Mouse (Mus musculus) heart, postnatal 0 days (tissue): Measurements from ENCODE around the gene Tmem259. TPM values are rescaled to one million over a fixed set of nuclear protein-coding genes. Genes with fewer than 3 reads are reported as not detected.

ENCODE experiments used
- ATAC-seq: fragments of 200-750 bp; cut with Nextera tagmentation; 2 replicates; pipeline ENCODE4 v1.8.0; 2017; ENCODE audit warnings: low read depth, moderate number of reproducible peaks, moderate library complexity; ENCODE audit not compliant: insufficient read depth
- DNase-seq: peaks from one replicate; pipeline ENCODE4 v3.0.0-alpha.2; 2016; ENCODE audit warnings: low spot score
- H3K27ac ChIP-seq: fragments of 300-500 bp; sonication (generic); 2 replicates; pipeline ENCODE4 v1.5.1; 2014; ENCODE audit warnings: low read depth, mild to moderate bottlenecking
- H3K27me3 ChIP-seq: fragments of 300-500 bp; sonication (generic); 2 replicates; pipeline ENCODE4 v1.6.1; 2014; ENCODE audit warnings: low read length, mixed read lengths; ENCODE audit not compliant: control insufficient read depth, insufficient read depth
- H3K36me3 ChIP-seq: fragments of 300-500 bp; sonication (generic); replicated peaks from 2 replicates; pipeline ENCODE4 v1.6.1; 2014; ENCODE audit warnings: low read length, mixed read lengths; ENCODE audit not compliant: control insufficient read depth, insufficient read depth
- H3K4me1 ChIP-seq: fragments of 300-500 bp; sonication (generic); 2 replicates; pipeline ENCODE4 v1.6.1; 2014; ENCODE audit warnings: antibody characterized with exemption; ENCODE audit not compliant: control insufficient read depth, insufficient read depth
- H3K4me2 ChIP-seq: fragments of 300-500 bp; sonication (generic); 2 replicates; pipeline ENCODE4 v1.6.1; 2014; ENCODE audit warnings: low read depth, mild to moderate bottlenecking, low read length, moderate library complexity
- H3K4me3 ChIP-seq: fragments of 300-500 bp; sonication (generic); 2 replicates; pipeline ENCODE4 v1.5.1; 2014; ENCODE audit warnings: low read depth, low read length
- H3K9ac ChIP-seq: fragments of 300-500 bp; sonication (generic); replicated peaks from 2 replicates; pipeline ENCODE4 v1.6.1; 2014; ENCODE audit warnings: low read depth, low read length, mixed read lengths
- H3K9me3 ChIP-seq: fragments of 300-500 bp; sonication (generic); replicated peaks from 2 replicates; pipeline ENCODE4 v1.6.1; 2016; ENCODE audit warnings: low read length; ENCODE audit not compliant: control insufficient read depth
- CTCF ChIP-seq: IDR thresholded peaks from 2 replicates; pipeline ENCODE4 v1.5.1; 2016; ENCODE audit warnings: antibody characterized with exemption, control low read depth, low read depth
- EP300 ChIP-seq: IDR thresholded peaks from 2 replicates; pipeline ENCODE4 v1.6.1; 2016; ENCODE audit warnings: antibody characterized with exemption, low read depth
- WGBS: fragments of 180-500 bp; shearing (Covaris S2); extraction: QIAGEN DNeasy Blood & Tissue Kit; methylation state at CpG from one replicate; pipeline ENCODE4 v1.1.7; 2014; 5-methylcytosine and 5-hydroxymethylcytosine counted together
- polyA plus RNA-seq: library from polyadenylated mRNA; unstranded; fragments of >200 nt; fragmentation: Nextera tagmentation; extraction: Ambion mirVana; gene quantifications from 2 replicates; pipeline ENCODE4 v1.2.1, GENCODE M21; 2015
- total RNA-seq: library from RNA; depleted of rRNA; stranded (reverse); fragments of >200 nt; gene quantifications from 2 replicates; pipeline ENCODE4 v1.2.3, GENCODE M21; 2014; ENCODE audit warnings: low replicate concordance

Tmem259 gene
- total and polyA plus RNA-seq, 2 experiments from 2014 or later, result 18.0 to 162 TPM

GRCm38 (mm10) chr10:80027681-80028520 is 43.8 kb upstream of the Tmem259 start:
- H3K4me2 ChIP-seq, result no peak overlapping the region
- no peaks in the 10 kb centered on the region for H3K9me3 ChIP-seq
- no peak for TF ChIP-seq CTCF
- no peak for TF ChIP-seq EP300
- no peak overlapping the region for H3K9ac ChIP-seq
- H3K36me3 ChIP-seq, result no peaks in the 10 kb centered on the region; the same call in 1 of the 2 replicates
- DNase-seq, result no peak
- H3K27ac ChIP-seq, result no peak overlapping the region
- ATAC-seq, result no peak
- H3K4me1 ChIP-seq, result peaks cover 4% of the 10 kb centered on the region; the same call in 1 of the 2 replicates
- WGBS, result 67% methylated on average over 20 of the region's 20 CpGs
- no peak overlapping the region for H3K4me3 ChIP-seq
- no peaks in the 10 kb centered on the region for H3K27me3 ChIP-seq

- WGBS, result 65% methylated on average over 12 of the region's 12 CpGs
- H3K36me3 ChIP-seq, result no peaks in the 10 kb centered on the region; the same call in 1 of the 2 replicates
- ATAC-seq, result no peak
These were observed 41.8 kb upstream of the Tmem259 start for GRCm38 (mm10) chr10:80025889-80026288.

GRCm38 (mm10) chr10:80025463-80025862 is 41.3 kb upstream of the Tmem259 start:
- DNase-seq, result no peak

More at GRCm38 (mm10) chr10:80025889-80026288, 41.8 kb upstream of the Tmem259 start:
- no peak for TF ChIP-seq CTCF
- no peak for TF ChIP-seq EP300
- DNase-seq, result no peak
- H3K9ac ChIP-seq, result no peak overlapping the region
- H3K4me1 ChIP-seq, result no peaks in the 10 kb centered on the region
- no peaks in the 10 kb centered on the region for H3K27me3 ChIP-seq
- H3K4me3 ChIP-seq, result no peak overlapping the region
- no peaks in the 10 kb centered on the region for H3K9me3 ChIP-seq
- no peak overlapping the region for H3K27ac ChIP-seq
- H3K4me2 ChIP-seq, result no peak overlapping the region

GRCm38 (mm10) chr10:80025044-80025347 is 40.9 kb upstream of the Tmem259 start:
- Histone ChIP-seq H3K9ac (no peak overlapping the region), H3K36me3 (no peaks in the 10 kb centered on the region), H3K9me3 (no peaks in the 10 kb centered on the region), H3K4me2 (no peak overlapping the region), H3K4me1 (no peaks in the 10 kb centered on the region), H3K4me3 (no peak overlapping the region), H3K27ac (no peak overlapping the region), H3K27me3 (no peaks in the 10 kb centered on the region)
- TF ChIP-seq EP300, result no peak
- TF ChIP-seq CTCF, result no peak
- WGBS, result 64% methylated on average over 4 of the region's 4 CpGs
- DNase-seq (no peak), ATAC-seq (no peak)

More at GRCm38 (mm10) chr10:80025463-80025862, 41.3 kb upstream of the Tmem259 start:
- no peak for ATAC-seq
- Histone ChIP-seq H3K9me3 (no peaks in the 10 kb centered on the region), H3K4me3 (no peak overlapping the region), H3K27ac (no peak overlapping the region), H3K4me1 (no peaks in the 10 kb centered on the region), H3K27me3 (no peaks in the 10 kb centered on the region), H3K9ac (no peak overlapping the region), H3K4me2 (no peak overlapping the region), H3K36me3 (no peaks in the 10 kb centered on the region)
- no peak for TF ChIP-seq CTCF
- no peak for TF ChIP-seq EP300
- WGBS, result 82% methylated on average over 10 of the region's 10 CpGs

- Histone ChIP-seq H3K4me1 (no peaks in the 10 kb centered on the region), H3K36me3 (no peaks in the 10 kb centered on the region), H3K4me3 (no peak overlapping the region), H3K4me2 (no peak overlapping the region), H3K27ac (peak overlapping the region; percentile 9; the same call in 1 of the 2 replicates), H3K9me3 (no peaks in the 10 kb centered on the region), H3K9ac (no peak overlapping the region), H3K27me3 (no peaks in the 10 kb centered on the region)
- DNase-seq (no peak), ATAC-seq (no peak)
- TF ChIP-seq CTCF (no peak), EP300 (no peak)
- WGBS, result 69% methylated on average over 15 of the region's 15 CpGs
These were observed 40.3 kb upstream of the Tmem259 start for GRCm38 (mm10) chr10:80024229-80025043.
